Mouse (Mus musculus): Measurements from ENCODE around the gene 2310030G06Rik. TPM values are rescaled to one million over a fixed set of nuclear protein-coding genes. Genes with fewer than 3 reads are reported as not detected.
A peak's percentile ranks its signal among the peaks of the same experiment; 100 is the strongest.

The 2310030G06Rik gene
- total RNA-seq (2021) = 1 to 10 TPM; 1.8 to 2.0 TPM

GRCm38 (mm10) chr9:50746214-50746677 is at the start of gene 2310030G06Rik:
2310030G06Rik (minus strand) TSS chr9:50746536.
- no peak for DNase-seq
- intact Hi-C loops (cut with DNase I) = no loop called here

GRCm38 (mm10) chr9:50795266-50795665 is 48.9 kb upstream of the 2310030G06Rik start:
- DNase-seq = no peak
- intact Hi-C loops (cut with DNase I) = no loop called here

- intact Hi-C loops (cut with DNase I) = no loop called here
- DNase-seq = peak; percentile 31
These were observed 35.8 kb upstream of the 2310030G06Rik start for GRCm38 (mm10) chr9:50782155-50782554.

GRCm38 (mm10) chr9:50776162-50776760 is 29.9 kb upstream of the 2310030G06Rik start:
- intact Hi-C loops (cut with DNase I) = no loop called here
- no peak for DNase-seq

GRCm38 (mm10) chr9:50775662-50776126 is 29.4 kb upstream of the 2310030G06Rik start:
- DNase-seq = peak; percentile 21
- intact Hi-C loops (cut with DNase I) = no loop called here

GRCm38 (mm10) chr9:50774991-50775612 is 28.8 kb upstream of the 2310030G06Rik start, which contains the start of the genes Alg9 and 1110032A03Rik:
Alg9 (plus strand) TSS chr9:50775019.
1110032A03Rik (minus strand) TSS chr9:50775520.
- intact Hi-C loops (cut with DNase I) = no loop called here

GRCm38 (mm10) chr9:50774026-50774462 is 27.7 kb upstream of the 2310030G06Rik start:
- intact Hi-C loops (cut with DNase I) = no loop called here
- no peak for DNase-seq

More at GRCm38 (mm10) chr9:50774991-50775612, 28.8 kb upstream of the 2310030G06Rik start, which contains the start of the genes Alg9 and 1110032A03Rik:
- peak; percentile 93 for DNase-seq

GRCm38 (mm10) chr9:50770011-50770410 is 23.7 kb upstream of the 2310030G06Rik start:
- DNase-seq = no peak
- intact Hi-C loops (cut with DNase I) = no loop called here

GRCm38 (mm10) chr9:50768107-50769002 is 22.0 kb upstream of the 2310030G06Rik start, which contains the start of gene Fdxacb1:
Fdxacb1 (plus strand) TSS chr9:50768236.
- peak; percentile 98 for DNase-seq
- intact Hi-C loops (cut with DNase I) = loop anchor here (10.0 kb wide), 1 partner anchor 64 kb away; no protein-coding TSS in a partner anchor

GRCm38 (mm10) chr9:50767531-50768106 is 21.3 kb upstream of the 2310030G06Rik start:
- intact Hi-C loops (cut with DNase I) = loop anchor here (10.0 kb wide), 1 partner anchor 63 kb away; no protein-coding TSS in a partner anchor
- DNase-seq = no peak

GRCm38 (mm10) chr9:50763331-50763730 is 17.0 kb upstream of the 2310030G06Rik start:
- intact Hi-C loops (cut with DNase I) = loop anchor here (10.0 kb wide), 1 partner anchor 59 kb away; no protein-coding TSS in a partner anchor
- DNase-seq = peak; percentile 31

- intact Hi-C loops (cut with DNase I) = loop anchor here (10.0 kb wide), 1 partner anchor 57 kb away; no protein-coding TSS in a partner anchor
These were observed 15.3 kb upstream of the 2310030G06Rik start for GRCm38 (mm10) chr9:50761520-50762243.

GRCm38 (mm10) chr9:50756711-50757110 is 10.4 kb upstream of the 2310030G06Rik start:
- intact Hi-C loops (cut with DNase I) = no loop called here
- DNase-seq = no peak

More at GRCm38 (mm10) chr9:50761520-50762243, 15.3 kb upstream of the 2310030G06Rik start:
- DNase-seq = no peak

- intact Hi-C loops (cut with DNase I) = no loop called here
- DNase-seq = no peak
These were observed 7.6 kb upstream of the 2310030G06Rik start for GRCm38 (mm10) chr9:50753947-50754346.

GRCm38 (mm10) chr9:50752784-50753615 is 6.7 kb upstream of the 2310030G06Rik start:
- DNase-seq = peak; percentile 71
- intact Hi-C loops (cut with DNase I) = no loop called here

GRCm38 (mm10) chr9:50752054-50752602 is 5.8 kb upstream of the 2310030G06Rik start, which contains the start of gene Hspb2:
Hspb2 (minus strand) TSS chr9:50752354.
- intact Hi-C loops (cut with DNase I) = no loop called here
- DNase-seq = no peak

GRCm38 (mm10) chr9:50751323-50751722 is 5.0 kb upstream of the 2310030G06Rik start, which contains the start of gene Cryab:
Cryab (plus strand) TSS chr9:50751325.
- intact Hi-C loops (cut with DNase I) = no loop called here
- DNase-seq = no peak

- no peak for DNase-seq
- intact Hi-C loops (cut with DNase I) = no loop called here
These were observed 4.4 kb upstream of the 2310030G06Rik start for GRCm38 (mm10) chr9:50750706-50751105.
